Mouse (Mus musculus): Measurements from ENCODE around the gene Scgb1c1.

Scgb1c1 gene

DNA sequence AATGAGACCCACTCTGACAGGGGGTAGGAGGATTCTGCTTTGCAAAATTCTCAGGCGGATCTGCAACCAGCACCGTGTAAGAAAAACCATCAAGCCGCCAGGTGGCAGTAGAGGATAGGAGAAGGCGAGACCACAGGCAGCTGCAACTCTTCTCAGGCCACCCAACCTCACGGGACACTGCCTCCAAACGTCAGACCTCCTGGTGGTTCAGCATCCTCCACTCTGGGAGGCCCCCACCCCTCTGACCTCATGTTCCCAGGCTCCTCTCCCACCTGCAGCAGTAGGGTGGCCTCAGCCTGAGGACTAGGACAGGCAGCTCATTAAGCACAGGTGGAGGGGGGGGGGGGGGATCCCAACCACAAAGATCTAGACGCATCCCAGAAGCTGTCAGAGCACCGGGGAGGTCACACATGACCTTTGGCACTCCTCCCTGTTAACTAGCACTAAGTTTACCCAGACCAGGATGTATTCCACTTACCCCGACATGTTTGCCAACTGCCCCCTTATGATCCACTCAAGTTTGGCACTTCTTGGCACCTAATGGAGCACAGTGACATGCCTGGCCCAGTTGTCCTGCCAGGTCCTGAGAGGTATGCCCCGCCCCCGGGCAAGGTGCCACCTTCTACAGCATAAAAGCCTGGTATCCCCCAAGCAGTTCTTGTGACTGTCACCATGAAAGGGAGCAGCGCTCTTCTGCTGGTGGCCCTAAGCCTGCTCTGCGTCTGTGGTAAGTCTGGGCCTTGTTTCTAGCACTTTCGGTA, at the start of gene Scgb1c1:
Scgb1c1 (plus strand) TSS at position 643 of the 761 bp plus-strand sequence.
- no peak for TF ChIP-seq GATA4 (IDR thresholded peaks at IDR 0.05; ENCODE audit: insufficient replicate concordance, low read length)

DNA sequence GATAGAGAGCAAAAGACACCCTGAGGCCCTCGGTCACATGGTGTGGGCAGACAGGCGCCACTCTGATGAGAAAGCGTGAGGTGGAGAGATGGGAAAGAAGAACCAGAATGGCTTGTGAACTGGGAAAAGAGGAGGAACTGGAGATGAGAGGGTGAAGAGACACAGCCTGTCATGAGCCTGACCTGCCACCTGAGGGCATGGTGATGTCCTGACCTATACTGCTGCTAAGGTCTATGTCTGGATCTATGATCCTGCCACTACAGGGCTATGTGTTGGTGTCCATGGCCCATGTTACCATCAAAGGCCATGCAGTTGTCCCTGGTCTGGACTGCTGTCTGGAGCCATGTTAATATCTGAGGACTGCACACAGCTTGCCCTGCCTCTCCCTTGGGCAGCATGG, 47.7 kb upstream of the Scgb1c1 start:
- TF ChIP-seq GATA4 (IDR thresholded peaks at IDR 0.05; ENCODE audit: insufficient replicate concordance, low read length), result no peak

DNA sequence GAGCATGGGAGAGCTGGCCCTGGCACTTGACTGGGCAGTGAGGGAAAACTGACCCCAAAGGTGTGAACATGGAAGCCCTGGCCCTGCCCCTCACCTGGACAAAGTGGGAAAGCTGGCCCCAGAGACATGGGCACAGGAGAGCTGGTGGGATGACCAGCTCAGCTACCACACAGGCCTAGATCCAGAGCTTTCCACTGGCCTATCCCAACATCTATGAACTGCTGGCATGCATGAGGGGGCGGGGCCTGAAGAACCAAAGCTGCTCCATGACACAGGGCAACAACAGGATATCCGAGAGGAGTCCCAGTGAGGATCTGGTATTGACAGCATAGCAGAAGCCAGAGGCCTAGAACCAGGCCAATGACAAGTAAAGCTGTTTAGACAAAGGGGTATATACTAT, 47.1 kb upstream of the Scgb1c1 start:
- TF ChIP-seq GATA4 (IDR thresholded peaks at IDR 0.05; ENCODE audit: insufficient replicate concordance, low read length), result no peak

DNA sequence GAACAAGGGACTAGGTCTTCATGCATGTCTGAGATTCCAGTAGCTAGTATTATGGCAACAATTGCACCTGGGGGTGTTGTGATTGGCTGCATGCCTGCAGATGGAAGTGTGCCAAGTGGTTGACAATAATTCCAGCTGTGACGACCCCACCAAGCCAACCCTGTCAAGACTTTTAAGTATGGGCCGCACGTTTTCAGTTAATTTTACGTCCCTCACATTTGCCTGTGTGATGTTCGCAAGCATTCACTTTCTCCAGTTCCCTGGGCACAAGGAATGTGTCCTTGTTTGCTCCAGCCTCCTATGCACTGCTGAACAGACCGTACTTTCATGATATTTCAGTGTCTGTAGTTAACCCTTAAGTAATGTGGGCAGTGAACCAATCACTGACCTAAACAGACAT, 42.7 kb upstream of the Scgb1c1 start:
- TF ChIP-seq GATA4 (IDR thresholded peaks at IDR 0.05; ENCODE audit: insufficient replicate concordance, low read length), result no peak

GRCm38 (mm10) chr7:140805704-140806103, 39.6 kb upstream of the Scgb1c1 start:
- TF ChIP-seq GATA4 (IDR thresholded peaks at IDR 0.05; ENCODE audit: insufficient replicate concordance, low read length), result peak; percentile 64; the same call in 1 of the 2 replicates

GRCm38 (mm10) chr7:140810496-140810895, 34.9 kb upstream of the Scgb1c1 start:
- no peak for TF ChIP-seq GATA4 (IDR thresholded peaks at IDR 0.05; ENCODE audit: insufficient replicate concordance, low read length)

DNA sequence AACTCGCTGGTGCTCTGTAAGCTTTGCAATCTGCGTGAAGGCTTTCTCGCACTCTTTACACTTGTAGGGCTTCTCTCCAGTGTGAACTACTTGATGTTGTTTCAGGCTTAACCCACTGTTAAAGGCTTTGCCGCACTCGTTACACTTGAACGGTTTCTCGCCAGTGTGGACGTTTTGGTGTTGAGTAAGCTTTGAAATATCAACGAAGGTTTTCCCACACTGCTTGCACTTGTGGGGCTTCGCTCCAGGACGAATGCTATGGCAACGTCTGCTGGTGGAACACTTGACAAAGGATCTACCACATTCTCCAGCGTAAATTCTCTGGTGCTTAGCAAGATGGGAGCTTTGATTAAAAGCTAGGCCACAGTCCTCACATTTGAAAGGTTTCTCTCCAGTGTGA, 33.6 kb upstream of the Scgb1c1 start:
- no peak for TF ChIP-seq GATA4 (IDR thresholded peaks at IDR 0.05; ENCODE audit: insufficient replicate concordance, low read length)

DNA sequence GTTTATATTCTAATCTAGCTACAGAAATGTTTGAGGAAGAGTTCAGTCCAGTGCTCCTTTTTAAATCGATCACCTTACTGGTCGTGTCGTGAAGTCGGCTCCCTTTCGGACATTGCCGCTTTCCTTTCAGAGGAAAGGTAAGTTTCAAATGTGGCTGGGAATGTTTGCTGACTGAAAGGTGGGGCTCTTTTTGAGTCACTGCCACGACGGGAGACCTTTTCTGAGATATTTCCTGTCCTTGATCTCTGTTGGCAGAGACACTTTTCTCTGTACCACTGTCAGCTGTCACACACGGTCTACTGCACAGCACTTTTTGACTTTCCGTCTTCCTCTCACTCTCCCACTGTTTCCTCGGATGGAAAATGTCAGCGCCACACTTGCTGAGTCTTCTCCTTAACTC, 32.5 kb upstream of the Scgb1c1 start:
- no peak for TF ChIP-seq GATA4 (IDR thresholded peaks at IDR 0.05; ENCODE audit: insufficient replicate concordance, low read length)

- TF ChIP-seq GATA4 (IDR thresholded peaks at IDR 0.05; ENCODE audit: insufficient replicate concordance, low read length), result no peak
Observed at GRCm38 (mm10) chr7:140820173-140820572, 25.2 kb upstream of the Scgb1c1 start.

GRCm38 (mm10) chr7:140821305-140821652, 24.1 kb upstream of the Scgb1c1 start:
- TF ChIP-seq GATA4 (IDR thresholded peaks at IDR 0.05; ENCODE audit: insufficient replicate concordance, low read length), result no peak

DNA sequence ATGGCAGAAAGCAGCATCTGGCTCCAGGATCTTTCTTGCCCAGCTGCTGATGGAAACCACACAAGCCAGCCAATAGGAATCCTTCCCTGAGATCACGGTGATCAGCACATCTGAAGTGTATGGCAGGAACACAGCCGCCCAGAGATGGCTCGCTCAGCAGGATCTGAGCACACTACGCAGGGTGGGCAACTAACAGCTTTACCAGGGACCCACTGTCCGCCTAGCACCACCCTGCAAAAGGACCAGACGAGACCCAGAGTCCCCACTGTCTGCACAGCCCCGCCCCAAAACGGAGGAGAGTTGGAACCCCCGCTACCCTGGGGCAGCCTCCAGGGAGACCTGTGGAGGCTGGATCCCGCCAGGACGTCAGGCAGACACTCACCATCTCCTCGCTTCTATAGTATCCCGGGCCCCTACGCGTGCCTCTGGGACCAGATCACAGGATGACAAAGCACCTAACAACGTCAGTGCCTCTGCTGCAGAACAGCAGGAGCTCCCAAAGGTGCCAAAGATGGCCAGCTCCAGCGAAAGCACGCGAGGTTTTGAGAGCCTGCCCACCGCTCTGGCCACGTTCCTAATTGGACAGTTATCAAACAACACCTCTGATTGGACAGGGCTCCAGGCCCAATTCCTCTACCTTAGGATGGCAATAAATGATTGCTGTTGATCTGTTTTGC, 23.6 kb upstream of the Scgb1c1 start, which contains the start of gene Zfp941:
Zfp941 (minus strand) TSS at position 526 of the 677 bp plus-strand sequence.
- no peak for TF ChIP-seq GATA4 (IDR thresholded peaks at IDR 0.05; ENCODE audit: insufficient replicate concordance, low read length)

DNA sequence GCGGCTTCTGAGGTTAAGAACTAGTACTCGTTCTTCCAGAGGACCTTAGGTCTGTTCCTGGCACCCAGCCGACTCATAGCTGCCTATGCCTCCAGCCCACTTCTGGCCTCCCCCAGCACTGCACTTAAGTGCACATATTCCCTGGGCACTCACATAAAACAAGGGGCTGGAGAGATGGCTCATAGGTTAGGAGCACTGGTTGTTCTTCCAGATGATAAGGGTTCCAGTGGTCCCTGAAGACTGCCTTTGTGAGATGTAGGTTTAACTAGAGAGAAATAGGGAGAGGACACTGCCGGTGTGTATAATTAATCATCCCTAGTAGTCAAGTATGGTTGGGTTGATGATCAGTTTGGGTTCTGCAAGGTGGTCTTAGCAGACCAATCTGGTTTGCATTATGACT, 22.6 kb upstream of the Scgb1c1 start:
- TF ChIP-seq GATA4 (IDR thresholded peaks at IDR 0.05; ENCODE audit: insufficient replicate concordance, low read length), result no peak

- no peak for TF ChIP-seq GATA4 (IDR thresholded peaks at IDR 0.05; ENCODE audit: insufficient replicate concordance, low read length)
Observed at GRCm38 (mm10) chr7:140828171-140828881, 17.0 kb upstream of the Scgb1c1 start.

GRCm38 (mm10) chr7:140831447-140831846, 13.9 kb upstream of the Scgb1c1 start:
- TF ChIP-seq GATA4 (IDR thresholded peaks at IDR 0.05; ENCODE audit: insufficient replicate concordance, low read length), result no peak

- TF ChIP-seq GATA4 (IDR thresholded peaks at IDR 0.05; ENCODE audit: insufficient replicate concordance, low read length), result no peak
Observed at GRCm38 (mm10) chr7:140833341-140833740, 12.0 kb upstream of the Scgb1c1 start.
